Mouse (Mus musculus): ENCODE measurements around the gene Smarca2. TPM values are rescaled to one million over a fixed set of nuclear protein-coding genes. Genes with fewer than 3 reads are reported as not detected.
"Not testable (repeated sequence)": the region's sequence is repeated elsewhere in the genome, so short reads cannot be mapped to it uniquely, and the experiment has no call there.

Gene Smarca2
- polyA plus RNA-seq, 1 experiment = 8.1 TPM

DNA sequence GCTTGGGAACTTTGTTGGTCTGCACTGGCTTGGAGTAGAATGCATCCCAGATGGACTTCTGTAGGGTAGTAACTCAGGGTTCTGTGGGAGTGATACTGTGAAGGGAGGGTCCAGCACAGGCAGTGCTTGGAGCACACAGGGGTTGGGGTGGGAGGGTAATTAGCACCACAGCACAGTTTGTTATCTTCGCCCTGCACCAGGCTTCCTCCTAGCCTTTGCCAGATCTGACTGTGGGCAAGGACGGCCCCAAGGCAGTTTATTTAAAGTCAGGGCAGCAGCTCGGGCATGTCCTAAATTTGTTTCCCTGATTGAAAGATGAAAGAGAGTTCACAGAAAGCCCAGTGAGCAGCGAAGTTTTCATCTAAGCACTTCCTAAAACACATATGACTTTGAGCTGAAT is 8.1 kb downstream of the Smarca2 start:
- no peak for DNase-seq (ENCODE audit: low read depth, low spot score)
- 33% methylated on average over 4 of the region's 4 CpGs for WGBS

GRCm38 (mm10) chr19:26613665-26614064 is 8.8 kb downstream of the Smarca2 start:
- no peak for DNase-seq (ENCODE audit: low read depth, low spot score)
- whole genome bisulfite sequencing = 37% methylated on average over 5 of the region's 5 CpGs

DNA sequence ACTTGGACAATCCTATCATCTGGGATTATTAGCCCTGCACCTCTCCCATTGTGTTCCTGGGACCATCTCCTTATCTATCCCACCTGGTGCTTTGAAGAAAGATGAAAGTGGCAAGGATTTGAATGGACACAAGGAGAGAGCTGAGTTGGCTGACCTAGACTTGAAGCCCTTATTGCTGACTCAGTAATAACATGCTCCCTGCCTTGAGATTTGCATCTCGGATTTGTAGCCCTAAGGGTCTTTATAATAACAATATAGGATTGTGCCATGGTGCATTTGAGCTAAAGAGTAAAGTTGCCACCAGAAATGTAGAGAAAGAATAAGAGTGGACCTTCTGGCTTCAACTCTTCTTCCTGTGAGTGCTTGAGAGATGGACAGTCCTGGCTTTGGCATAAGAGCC is 11.4 kb downstream of the Smarca2 start:
- DNase-seq (ENCODE audit: low read depth, low spot score) = no peak
- 85% methylated on average over 1 of the region's 1 CpGs for WGBS

DNA sequence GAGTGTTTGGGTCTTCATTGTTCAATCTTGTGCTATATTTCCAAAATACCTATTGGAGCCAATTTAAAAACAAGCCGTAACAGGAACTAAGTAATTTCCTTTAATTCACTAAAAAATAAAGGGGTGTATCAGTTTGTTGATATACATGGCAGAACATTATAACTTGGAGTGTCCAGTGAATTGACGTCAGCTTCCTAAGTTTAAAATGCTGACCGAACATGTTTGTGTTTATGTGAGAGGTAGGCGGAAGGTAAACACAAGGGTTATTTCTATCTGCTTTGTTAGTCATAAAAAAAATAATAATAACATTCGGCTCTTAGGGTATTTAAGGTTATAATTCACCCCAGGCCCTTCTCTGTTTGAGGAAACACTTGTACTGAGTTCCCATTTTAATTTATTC is 12.4 kb downstream of the Smarca2 start:
- WGBS = 82% methylated on average over 5 of the region's 5 CpGs
- no peak for DNase-seq (ENCODE audit: low read depth, low spot score)

DNA sequence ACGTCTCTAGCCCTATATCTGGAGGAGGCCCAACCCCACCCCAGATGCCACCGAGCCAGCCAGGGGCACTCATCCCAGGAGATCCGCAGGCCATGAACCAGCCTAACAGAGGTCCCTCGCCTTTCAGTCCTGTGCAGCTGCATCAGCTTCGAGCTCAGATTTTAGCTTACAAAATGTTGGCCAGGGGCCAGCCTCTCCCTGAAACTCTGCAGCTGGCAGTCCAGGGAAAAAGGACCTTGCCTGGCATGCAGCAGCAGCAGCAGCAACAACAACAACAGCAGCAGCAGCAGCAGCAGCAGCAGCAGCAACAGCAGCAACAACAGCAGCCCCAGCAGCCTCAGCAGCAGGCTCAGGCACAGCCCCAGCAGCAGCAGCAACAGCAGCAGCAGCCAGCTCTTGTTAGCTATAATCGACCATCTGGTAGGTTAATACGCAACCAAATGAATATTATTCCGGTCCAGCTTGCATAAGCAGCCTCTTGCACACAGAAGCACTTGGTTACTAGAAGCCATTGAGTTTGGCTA is 25.9 kb downstream of the Smarca2 start:
- WGBS = 27% methylated on average over 8 of the region's 8 CpGs
- no peak for DNase-seq (ENCODE audit: low read depth, low spot score)

DNA sequence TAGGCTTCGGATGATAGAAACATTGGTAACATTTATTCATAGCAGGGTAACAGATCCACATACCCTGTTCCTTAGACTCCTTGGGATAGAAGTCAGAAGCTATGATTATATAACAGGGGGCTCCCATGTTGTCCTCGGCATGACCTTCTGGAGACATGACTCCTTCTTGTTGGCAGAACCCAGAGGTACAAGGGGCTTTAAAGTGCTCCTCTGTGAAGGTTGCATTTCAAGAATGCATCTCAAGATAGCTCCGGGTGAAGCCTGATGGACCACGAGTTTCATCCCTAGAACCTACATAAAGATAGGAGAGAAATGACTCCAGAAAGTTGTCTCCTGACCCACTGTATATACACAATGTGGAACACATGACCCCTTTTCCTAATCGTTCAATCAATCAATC is 27.4 kb downstream of the Smarca2 start:
- DNase-seq (ENCODE audit: low read depth, low spot score) = no peak
- WGBS = 94% methylated on average over 5 of the region's 5 CpGs

DNA sequence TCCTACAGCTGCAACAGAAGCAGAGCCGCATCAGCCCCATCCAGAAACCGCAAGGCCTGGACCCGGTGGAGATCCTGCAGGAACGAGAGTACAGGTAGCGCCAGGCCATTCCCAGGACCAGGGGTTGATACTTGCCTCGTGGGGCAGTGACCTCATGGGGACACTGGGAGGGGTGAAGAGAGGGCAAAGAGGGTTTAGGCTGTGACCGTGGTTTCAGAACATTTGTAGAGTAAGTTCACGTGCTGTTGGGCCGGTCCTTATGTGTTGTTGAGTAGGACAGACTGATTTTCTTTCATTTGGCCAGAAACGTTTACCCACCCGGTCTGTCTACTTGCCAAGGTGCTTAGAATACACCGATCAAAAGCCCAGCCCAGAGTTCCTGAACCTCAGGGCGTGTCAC is 35.7 kb downstream of the Smarca2 start:
- 87% methylated on average over 13 of the region's 13 CpGs for WGBS
- DNase-seq (ENCODE audit: low read depth, low spot score) = no peak

GRCm38 (mm10) chr19:26641269-26641668 is 36.4 kb downstream of the Smarca2 start:
- WGBS = 73% methylated on average over 10 of the region's 10 CpGs
- no peak for DNase-seq (ENCODE audit: low read depth, low spot score)

DNA sequence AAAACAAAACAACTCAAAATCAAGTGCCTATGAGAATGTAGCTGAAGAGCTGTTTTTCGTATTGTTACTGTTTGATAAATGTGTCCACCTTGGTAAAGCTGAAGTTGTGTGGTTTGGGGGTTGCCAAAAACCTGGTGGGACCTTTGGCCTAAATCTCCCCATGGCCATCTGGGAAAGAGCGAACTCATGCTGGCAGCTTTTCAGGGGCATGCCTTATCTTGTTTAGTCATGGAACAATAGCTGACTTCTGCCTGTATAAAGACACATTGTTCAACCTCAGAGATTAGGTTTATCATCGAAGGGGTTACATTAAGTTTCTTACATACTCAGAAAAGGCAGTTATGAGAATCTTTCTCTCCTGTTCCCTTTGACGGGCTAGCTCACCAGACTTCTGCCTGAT is 38.2 kb downstream of the Smarca2 start:
- WGBS = 54% methylated on average over 4 of the region's 4 CpGs
- DNase-seq (ENCODE audit: low read depth, low spot score) = no peak

GRCm38 (mm10) chr19:26643936-26644335 is 39.1 kb downstream of the Smarca2 start:
- no peak for DNase-seq (ENCODE audit: low read depth, low spot score)
- WGBS = 87% methylated on average over 4 of the region's 4 CpGs

DNA sequence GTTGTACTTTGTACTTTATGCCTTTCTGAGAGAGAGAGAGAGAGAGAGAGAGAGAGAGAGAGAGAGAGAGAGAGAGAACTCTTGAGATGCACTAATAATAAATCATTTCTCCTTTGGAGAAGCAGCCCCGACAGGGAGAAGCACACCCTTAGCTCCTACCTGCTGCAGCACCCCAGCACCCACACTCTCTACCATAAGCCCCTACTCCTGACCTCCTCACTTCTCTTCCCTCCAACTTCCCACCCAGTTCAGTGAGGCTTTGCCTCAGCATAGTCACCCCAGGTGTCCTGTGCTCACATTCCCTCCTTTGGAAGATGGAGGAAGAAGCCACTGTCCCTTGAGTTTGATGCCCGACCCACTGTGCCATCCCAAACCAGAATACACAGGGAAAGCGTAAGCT is 40.2 kb downstream of the Smarca2 start:
- no peak for DNase-seq (ENCODE audit: low read depth, low spot score)
- WGBS = 78% methylated on average over 3 of the region's 3 CpGs

DNA sequence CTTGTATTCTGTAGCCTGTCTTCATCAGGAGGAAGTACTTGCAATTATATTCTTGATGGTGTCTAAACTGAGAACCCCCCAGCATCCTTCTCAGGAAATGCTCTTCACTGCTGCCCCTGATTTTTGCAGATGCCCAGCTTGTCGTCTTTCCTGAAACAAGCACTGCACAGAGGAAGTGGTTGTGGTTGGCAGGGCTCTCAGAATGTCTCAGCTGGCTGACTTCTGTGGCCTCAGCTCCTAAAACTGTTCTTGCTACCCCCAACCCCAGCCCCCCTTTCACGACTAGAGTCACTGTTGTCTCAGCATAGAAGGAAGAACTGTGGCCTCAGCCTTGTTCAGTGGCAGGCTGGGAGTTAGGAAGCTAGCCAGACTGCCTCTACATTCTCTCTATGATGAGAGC is 41.3 kb downstream of the Smarca2 start:
- WGBS = 43% methylated on average over 2 of the region's 2 CpGs
- DNase-seq (ENCODE audit: low read depth, low spot score) = no peak

GRCm38 (mm10) chr19:26650585-26651273 is 45.9 kb downstream of the Smarca2 start:
- WGBS = 84% methylated on average over 7 of the region's 7 CpGs

DNA sequence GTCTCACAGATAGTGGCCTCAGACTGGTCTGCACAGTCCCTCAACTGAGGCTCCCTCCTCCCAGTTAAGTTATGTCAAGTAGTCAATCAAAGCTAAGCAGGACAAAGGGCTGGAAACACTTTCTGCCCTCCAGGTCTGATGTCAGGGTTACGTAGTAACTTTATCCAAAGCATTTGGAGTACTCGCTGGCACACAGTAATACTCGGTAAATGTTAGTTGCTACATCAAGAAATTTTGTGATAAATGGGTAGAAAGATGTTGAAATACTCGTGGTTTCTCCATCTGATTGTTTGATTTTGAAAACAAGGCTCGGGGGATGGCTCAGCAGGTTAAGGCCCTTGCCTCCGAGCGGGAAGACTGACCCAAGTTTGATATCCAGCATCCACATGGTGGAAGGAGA is 53.5 kb downstream of the Smarca2 start:
- 87% methylated on average over 7 of the region's 7 CpGs for WGBS
- DNase-seq (ENCODE audit: low read depth, low spot score) = no peak

More at GRCm38 (mm10) chr19:26650585-26651273, 45.9 kb downstream of the Smarca2 start:
- no peak for DNase-seq (ENCODE audit: low read depth, low spot score)

- no peak for DNase-seq (ENCODE audit: low read depth, low spot score)
- 36% methylated on average over 5 of the region's 5 CpGs for WGBS
Measured at GRCm38 (mm10) chr19:26659976-26660375, 55.1 kb downstream of the Smarca2 start.

GRCm38 (mm10) chr19:26661198-26661597 is 56.3 kb downstream of the Smarca2 start:
- DNase-seq (ENCODE audit: low read depth, low spot score) = no peak
- WGBS = 94% methylated on average over 3 of the region's 3 CpGs

- no peak for DNase-seq (ENCODE audit: low read depth, low spot score)
- 77% methylated on average over 5 of the region's 5 CpGs for WGBS
Measured at GRCm38 (mm10) chr19:26666303-26666702, 61.5 kb downstream of the Smarca2 start.

- no peak for DNase-seq (ENCODE audit: low read depth, low spot score)
- 98% methylated on average over 6 of the region's 6 CpGs for WGBS
Measured at GRCm38 (mm10) chr19:26670089-26670488, 65.2 kb downstream of the Smarca2 start.

DNA sequence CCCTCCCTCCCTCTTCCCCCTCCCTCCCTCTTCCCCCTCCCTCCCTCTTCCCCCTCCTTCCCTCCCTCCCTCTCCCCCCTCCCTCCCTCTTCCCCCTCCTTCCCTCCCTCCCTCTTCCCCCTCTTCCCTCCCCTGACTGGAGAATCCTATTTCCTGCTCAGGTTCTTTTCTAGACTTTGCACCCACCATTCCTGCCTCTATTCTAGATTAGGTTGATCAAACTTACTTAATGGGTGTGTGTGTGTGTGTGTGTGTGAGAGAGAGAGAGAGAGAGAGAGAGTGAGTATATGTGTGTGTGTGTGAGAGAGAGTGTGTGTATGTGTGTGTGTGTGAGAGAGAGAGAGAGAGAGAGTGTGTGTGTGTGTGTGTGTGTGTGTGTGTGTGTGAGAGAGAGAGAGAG is 66.6 kb downstream of the Smarca2 start:
- not testable (repeated sequence) for DNase-seq (ENCODE audit: low read depth, low spot score)

- DNase-seq (ENCODE audit: low read depth, low spot score) = no peak
- 74% methylated on average over 6 of the region's 6 CpGs for WGBS
Measured at GRCm38 (mm10) chr19:26675917-26676316, 71.1 kb downstream of the Smarca2 start.

DNA sequence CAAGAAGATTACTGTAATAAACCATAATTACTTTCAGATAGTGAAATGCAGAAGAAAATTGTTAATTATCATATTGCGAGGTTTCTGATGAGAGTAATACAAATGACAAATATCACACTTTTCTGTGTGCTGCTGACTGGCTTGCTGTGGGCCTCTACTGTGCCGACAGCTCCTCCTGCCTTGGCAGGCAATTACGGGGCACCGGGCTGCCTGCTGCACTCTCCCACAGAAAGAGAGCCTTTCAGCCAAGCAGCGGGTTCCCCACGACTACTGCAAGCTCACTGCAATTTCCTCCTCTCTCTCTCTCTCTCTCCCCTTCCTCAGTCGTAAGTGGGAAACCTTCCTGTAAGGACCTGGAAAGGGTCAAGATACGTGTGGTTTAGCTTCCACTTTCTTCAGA is 73.7 kb downstream of the Smarca2 start:
- 71% methylated on average over 8 of the region's 8 CpGs for WGBS
- no peak for DNase-seq (ENCODE audit: low read depth, low spot score)

GRCm38 (mm10) chr19:26679674-26680073 is 74.8 kb downstream of the Smarca2 start:
- no peak for DNase-seq (ENCODE audit: low read depth, low spot score)
- 80% methylated on average over 3 of the region's 3 CpGs for WGBS

Data from large intestine, adult 2 months (tissue).